Mouse (Mus musculus) left cerebral cortex, postnatal 36 days (tissue): ENCODE data around the gene Nup62. TPM values are rescaled to one million over a fixed set of nuclear protein-coding genes. Genes with fewer than 3 reads are reported as not detected.
"Not testable (repeated sequence)": the region's sequence is repeated elsewhere in the genome, so short reads cannot be mapped to it uniquely, and the experiment has no call there.

Experiments used
- DNase-seq, 2 experiments: peaks; one replicate each; pipeline ENCODE4 v3.0.0; 2021 to 2022; ENCODE audit warnings: low spot score in 2 of 2, mixed read lengths in 1 of 2
- intact Hi-C: fragments of 180-260 bp; cut with DNase I; formaldehyde crosslinking; loops from one replicate; pipeline ENCODE4 v1.15.1; 2025
- total RNA-seq, 2 experiments: library from RNA; stranded (reverse); gene quantifications; 2 replicates each; pipeline ENCODE4 v1.2.3; 2021

Gene Nup62
- total RNA-seq, 2 experiments from 2014 or later = 28.1 to 32.2 TPM

GRCm38 (mm10) chr7:44860576-44861428, 44.9 kb downstream of the Nup62 start:
- intact Hi-C loops = no loop called here
- DNase-seq = no peak

DNA sequence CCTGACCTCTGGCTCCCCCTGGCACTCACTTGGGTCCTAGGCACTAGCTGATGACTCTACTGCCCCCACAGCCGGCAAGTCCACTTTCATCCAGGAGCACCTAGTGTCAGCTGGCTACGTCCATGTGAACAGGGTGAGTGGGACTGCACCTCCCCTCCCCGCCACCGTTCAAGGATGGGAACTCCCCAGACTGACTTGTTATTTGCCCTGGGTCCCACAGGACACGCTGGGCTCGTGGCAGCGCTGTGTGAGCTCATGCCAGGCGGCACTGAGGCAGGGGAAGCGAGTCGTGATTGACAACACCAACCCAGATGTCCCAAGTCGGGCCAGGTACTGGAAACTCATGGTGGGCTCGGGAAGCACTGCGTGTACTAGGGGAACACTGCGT, 45.5 kb downstream of the Nup62 start:
- intact Hi-C loops = no loop called here
- DNase-seq = no peak

DNA sequence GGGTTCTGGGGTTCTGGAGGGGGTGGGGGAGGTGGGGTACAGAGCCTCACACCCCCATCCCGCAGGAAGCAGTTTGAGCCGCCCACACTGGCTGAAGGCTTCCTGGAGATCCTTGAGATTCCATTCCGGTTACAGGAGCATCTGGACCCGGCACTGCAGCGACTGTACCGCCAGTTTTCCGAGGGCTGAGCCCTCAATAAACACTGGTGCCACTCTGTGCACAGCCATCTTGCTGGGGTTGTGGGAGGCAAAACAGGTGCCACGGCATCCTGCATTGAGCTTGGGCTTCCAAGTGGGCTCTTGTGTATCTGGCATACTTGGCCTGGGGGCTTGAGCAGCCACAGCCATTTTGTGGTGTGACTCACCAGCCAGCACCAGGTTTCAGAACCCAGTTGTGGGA, 46.5 kb downstream of the Nup62 start:
- intact Hi-C loops = no loop called here

DNA sequence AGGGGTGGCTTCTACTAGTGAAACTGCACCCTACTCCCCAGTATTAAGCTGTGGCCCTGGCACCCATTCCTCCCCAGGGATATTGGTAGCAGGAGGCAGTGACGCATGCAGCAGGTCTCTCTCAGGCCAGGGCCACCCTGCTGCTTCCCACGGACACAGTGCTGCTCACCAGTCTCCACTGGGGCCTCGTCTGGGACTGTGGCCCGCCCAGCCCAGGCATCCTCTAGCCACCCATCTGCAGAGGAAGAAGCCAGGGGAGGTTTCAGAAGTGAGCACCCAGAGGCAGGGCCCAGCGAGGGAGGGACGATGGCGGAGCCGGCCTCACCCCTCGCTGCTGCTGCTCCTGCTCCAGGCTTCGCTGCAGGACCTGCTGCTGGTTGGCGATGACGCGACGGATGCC, 47.3 kb downstream of the Nup62 start:
- intact Hi-C loops = no loop called here
- no peak for DNase-seq

More for the DNA sequence above, 46.5 kb downstream of the Nup62 start:
- DNase-seq = no peak

GRCm38 (mm10) chr7:44863982-44864494, 48.1 kb downstream of the Nup62 start:
- intact Hi-C loops = no loop called here

DNA sequence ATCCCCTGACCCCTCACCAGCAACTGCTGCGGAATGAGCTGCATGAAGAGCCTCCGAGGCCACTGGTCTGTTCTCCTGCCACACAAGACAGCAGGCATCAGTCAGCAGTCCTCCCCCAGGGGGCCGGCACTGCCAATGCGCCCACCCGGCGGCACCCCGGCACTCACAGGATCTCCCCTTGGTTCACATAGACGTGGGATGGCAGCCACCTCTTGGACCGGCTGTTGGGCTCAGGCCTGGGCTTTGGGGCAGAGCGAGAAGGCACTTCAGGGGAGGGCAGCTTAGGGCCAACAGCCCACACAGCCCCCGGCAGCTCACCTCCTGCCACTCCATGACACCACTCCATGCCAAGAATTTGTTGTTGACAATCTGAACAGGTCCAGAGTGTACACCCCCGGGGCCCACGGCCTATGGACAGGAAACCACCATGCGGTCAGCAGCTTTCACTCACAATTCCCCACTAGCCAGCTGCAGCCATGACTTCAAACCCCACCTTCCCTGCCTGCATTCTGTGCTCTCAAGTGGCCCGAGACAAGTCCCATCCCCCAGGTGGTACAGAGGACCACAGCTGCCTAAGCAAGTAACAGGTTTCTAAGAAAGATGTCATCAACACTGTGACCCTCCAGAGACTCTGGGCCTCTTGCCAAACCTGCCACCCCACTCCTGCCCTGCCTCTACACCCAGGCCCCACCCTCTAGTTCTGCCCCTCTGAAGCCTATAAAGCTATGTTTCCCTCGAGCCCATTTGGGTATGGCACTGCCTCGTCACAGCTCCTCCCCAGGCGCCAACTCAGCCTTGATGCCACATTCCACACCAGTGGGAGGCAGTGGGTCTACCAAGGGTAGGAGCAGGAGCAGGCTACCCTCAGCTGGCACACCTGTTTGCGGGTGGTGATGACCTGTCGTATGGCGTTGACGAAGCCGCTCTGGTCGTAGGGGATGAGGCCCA, 49.0 kb downstream of the Nup62 start:
- intact Hi-C loops = no loop called here
- DNase-seq = no peak

More at GRCm38 (mm10) chr7:44863982-44864494, 48.1 kb downstream of the Nup62 start:
- no peak for DNase-seq

- intact Hi-C loops = no loop called here
- no peak for DNase-seq
These were observed 50.6 kb downstream of the Nup62 start for GRCm38 (mm10) chr7:44866276-44867009.

- intact Hi-C loops = no loop called here
These were observed 51.3 kb downstream of the Nup62 start for GRCm38 (mm10) chr7:44867010-44867702.

DNA sequence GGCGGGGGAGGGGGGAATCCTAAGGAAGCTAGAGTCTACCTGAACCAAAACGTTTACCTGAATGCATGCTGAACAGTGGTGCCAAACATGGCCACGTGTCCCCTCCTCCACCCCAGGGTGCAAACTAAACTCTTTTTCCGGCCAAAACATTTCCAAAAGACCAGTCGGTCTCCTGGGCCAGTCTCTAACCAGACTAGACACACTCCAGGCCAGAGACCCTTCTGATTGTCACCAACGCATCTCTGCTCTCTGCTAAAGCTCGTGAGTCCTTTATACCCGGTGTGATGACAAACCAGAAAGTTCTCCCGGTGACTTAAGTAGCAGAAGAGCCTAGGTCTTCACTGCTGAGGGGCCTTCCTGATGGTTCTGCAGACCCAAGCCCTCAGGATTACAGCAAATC, 51.9 kb downstream of the Nup62 start:
- intact Hi-C loops = no loop called here
- DNase-seq = no peak

More at GRCm38 (mm10) chr7:44867010-44867702, 51.3 kb downstream of the Nup62 start:
- DNase-seq = no peak

DNA sequence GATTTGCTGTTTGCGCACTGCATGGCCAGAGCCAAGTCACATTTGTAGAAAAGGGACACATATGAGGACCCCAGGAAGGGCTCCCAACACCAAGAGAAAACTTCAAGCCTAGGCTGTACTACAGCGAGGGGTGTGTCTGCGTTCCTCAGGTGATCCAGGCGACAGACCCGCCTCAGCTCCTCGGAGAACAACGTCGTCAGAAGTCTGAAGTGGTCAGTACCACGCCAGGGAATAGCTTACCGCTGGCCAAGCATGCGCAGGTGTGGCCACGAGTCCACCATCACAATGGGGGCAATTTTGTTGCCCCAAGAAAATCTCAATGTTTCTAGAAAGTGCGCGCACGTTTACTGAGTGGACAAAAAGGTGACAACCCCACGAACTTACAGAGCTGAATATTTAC, 52.6 kb downstream of the Nup62 start:
- no peak for DNase-seq
- intact Hi-C loops = no loop called here

- intact Hi-C loops = loop anchor here (1.0 kb wide), 1 partner anchor 20 kb away; the partner anchor contains the start of gene Tbc1d17
- DNase-seq = peak in 1 of 2 experiments; percentile 69
These were observed 53.2 kb downstream of the Nup62 start for GRCm38 (mm10) chr7:44868919-44869696.

- intact Hi-C loops = loop anchor here (1.0 to 2.0 kb wide), 2 partner anchors 21 kb away; partner anchors contain the start of gene Tbc1d17
- peak; percentile 95 for DNase-seq
These were observed 54.0 kb downstream of the Nup62 start, which contains the start of gene Ptov1 for GRCm38 (mm10) chr7:44869697-44870528. Ptov1 (minus strand) TSS chr7:44869788.

- DNase-seq = no peak
- intact Hi-C loops = loop anchor here (2.0 kb wide), 1 partner anchor 20 kb away; no protein-coding TSS in a partner anchor
These were observed 54.7 kb downstream of the Nup62 start for GRCm38 (mm10) chr7:44870614-44871013.

GRCm38 (mm10) chr7:44871181-44871580, 55.3 kb downstream of the Nup62 start:
- intact Hi-C loops = loop anchor here (2.0 kb wide), 1 partner anchor 20 kb away; no protein-coding TSS in a partner anchor

DNA sequence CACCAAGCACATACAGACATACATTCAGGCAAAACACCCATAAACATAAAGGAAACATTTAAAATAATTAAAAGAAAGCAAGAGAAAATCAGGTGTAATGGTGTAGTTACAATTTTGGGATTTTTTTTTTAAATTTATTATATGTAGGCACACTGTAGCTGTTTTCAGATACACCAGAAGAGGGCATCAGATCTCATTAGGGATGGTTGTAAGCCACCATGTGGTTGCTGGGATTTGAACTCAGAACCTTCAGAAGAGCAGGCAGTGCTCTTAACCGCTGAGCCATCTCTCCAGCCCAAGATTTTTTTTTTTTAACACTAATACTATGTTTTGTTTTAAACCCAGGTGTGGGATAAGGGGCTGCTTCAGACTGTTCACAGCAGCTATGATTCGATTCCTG, 55.9 kb downstream of the Nup62 start:
- DNase-seq = not testable (repeated sequence)
- intact Hi-C loops = loop anchor here (2.0 kb wide), 1 partner anchor 19 kb away; no protein-coding TSS in a partner anchor

More at GRCm38 (mm10) chr7:44871181-44871580, 55.3 kb downstream of the Nup62 start:
- DNase-seq = no peak

DNA sequence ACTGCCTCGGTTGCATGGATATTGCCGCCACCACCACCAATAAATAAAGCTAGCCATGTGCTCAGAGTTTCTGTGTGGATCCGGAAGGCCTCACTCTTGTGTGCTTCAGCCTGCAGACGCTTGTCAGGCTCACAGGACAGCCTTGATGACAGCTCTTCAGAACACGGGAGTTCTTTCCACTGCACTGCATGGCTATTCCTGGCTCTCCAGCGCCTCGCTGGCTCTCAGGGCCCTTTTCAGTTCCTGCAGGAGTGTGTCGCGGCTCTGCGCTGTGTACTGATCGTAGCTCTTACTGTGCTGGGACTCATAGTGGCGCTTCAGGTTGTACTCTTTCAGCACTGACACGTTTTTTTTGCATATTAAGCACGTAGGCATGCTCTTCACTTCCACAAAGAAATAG, 61.9 kb downstream of the Nup62 start:
- DNase-seq = no peak

More for the DNA sequence above, 61.9 kb downstream of the Nup62 start:
- intact Hi-C loops = no loop called here
